Mouse (Mus musculus) lung, postnatal 0 days (tissue): ENCODE results near the gene Gm5244.

Experiments used
- CTCF ChIP-seq: IDR thresholded peaks from 2 replicates; pipeline ENCODE4 v1.5.1; 2016; ENCODE audit warnings: antibody characterized with exemption, mild to moderate bottlenecking
- EP300 ChIP-seq: IDR thresholded peaks from 2 replicates; pipeline ENCODE4 v1.6.1; 2016; ENCODE audit warnings: antibody characterized with exemption, mild to moderate bottlenecking, control low read depth

DNA sequence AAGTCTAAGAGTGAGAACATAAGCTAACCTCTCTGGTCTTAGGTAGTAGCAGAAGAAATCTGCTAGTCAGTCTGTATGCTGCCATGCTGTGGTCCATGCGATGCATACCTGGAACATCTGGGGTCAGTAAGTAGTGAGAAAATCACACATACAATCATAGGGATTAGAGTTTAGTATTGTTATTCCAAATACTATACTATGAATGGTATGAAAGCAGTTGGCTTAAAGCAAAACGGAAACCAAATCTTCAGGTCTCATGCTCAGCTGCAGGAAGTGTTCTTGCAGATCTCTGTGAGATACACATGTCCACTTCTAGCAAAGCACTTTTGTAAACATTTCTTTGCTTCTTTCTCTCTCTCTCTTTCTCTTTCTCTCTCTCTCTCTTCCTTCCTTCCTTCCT is 40.3 kb upstream of the Gm5244 start:
- no peak for TF ChIP-seq EP300
- no peak for TF ChIP-seq CTCF
